Mouse (Mus musculus) megakaryocyte, embryonic 14.5 days (primary cell): ENCODE data around the gene Clasp1.

ENCODE experiments used
- FLI1 ChIP-seq: IDR thresholded peaks from 2 replicates; pipeline ENCODE4 v1.6.1; 2012; ENCODE audit warnings: low read length, inconsistent platforms, mixed read lengths
- GATA1 ChIP-seq: IDR thresholded peaks from 3 replicates; pipeline ENCODE4 v1.6.1; 2012; ENCODE audit warnings: mixed read lengths, low read length, inconsistent platforms, borderline replicate concordance

DNA sequence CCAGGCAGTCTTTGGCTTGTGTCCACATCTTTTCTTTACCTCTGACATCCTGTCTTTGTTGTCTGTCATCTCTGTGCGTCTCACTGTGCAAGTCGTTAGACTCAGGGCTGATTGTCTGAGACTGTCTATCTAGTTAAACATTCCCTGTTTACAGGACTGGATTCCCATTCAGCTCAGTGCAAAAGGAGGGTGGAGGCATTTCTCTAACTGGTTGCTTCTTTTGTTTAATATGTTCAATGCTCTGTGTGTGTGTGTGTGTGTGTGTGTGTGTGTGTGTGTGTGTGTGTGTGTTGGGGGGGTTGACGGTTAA, 261.9 kb downstream of the Clasp1 start:
- TF ChIP-seq GATA1: no peak
- TF ChIP-seq FLI1: no peak
